Mouse (Mus musculus) stomach, postnatal 0 days (tissue): ENCODE data around the gene Lrmda. TPM values are rescaled to one million over a fixed set of nuclear protein-coding genes. Genes with fewer than 3 reads are reported as not detected.

Experiments used
- ATAC-seq: fragments of 200-750 bp; cut with Nextera tagmentation; 2 replicates; pipeline ENCODE4 v1.8.0; 2017; ENCODE audit not compliant: low FRiP score, low TSS enrichment
- DNase-seq: peaks from one replicate; pipeline ENCODE4 v3.0.0-alpha.2; 2016; ENCODE audit warnings: low spot score
- H3K27ac ChIP-seq: fragments of 300-500 bp; sonication (generic); replicated peaks from 2 replicates; pipeline ENCODE4 v1.5.1; 2014; ENCODE audit warnings: mild to moderate bottlenecking, control low read depth
- H3K27me3 ChIP-seq: fragments of 300-500 bp; sonication (generic); 2 replicates; pipeline ENCODE4 v1.6.1; 2014; ENCODE audit warnings: low read length; ENCODE audit not compliant: control insufficient read depth, insufficient read depth
- H3K36me3 ChIP-seq: fragments of 300-500 bp; sonication (generic); 2 replicates; pipeline ENCODE4 v1.6.1; 2014; ENCODE audit warnings: low read length, mixed read lengths; ENCODE audit not compliant: control insufficient read depth, insufficient read depth
- H3K4me1 ChIP-seq: fragments of 300-500 bp; sonication (generic); replicated peaks from 2 replicates; pipeline ENCODE4 v1.6.1; 2014; ENCODE audit warnings: antibody characterized with exemption; ENCODE audit not compliant: control insufficient read depth, insufficient read depth
- H3K4me2 ChIP-seq: fragments of 300-500 bp; sonication (generic); replicated peaks from 2 replicates; pipeline ENCODE4 v1.6.1; 2014; ENCODE audit warnings: low read depth, mild to moderate bottlenecking, control low read depth, moderate library complexity
- H3K4me3 ChIP-seq: fragments of 300-500 bp; sonication (generic); 2 replicates; pipeline ENCODE4 v1.5.1; 2014; ENCODE audit warnings: low read depth, low read length, control low read depth
- H3K9ac ChIP-seq: fragments of 300-500 bp; sonication (generic); 2 replicates; pipeline ENCODE4 v1.6.1; 2014; ENCODE audit warnings: mild to moderate bottlenecking, low read length, control low read depth, mixed read lengths
- H3K9me3 ChIP-seq: fragments of 300-500 bp; sonication (generic); 2 replicates; pipeline ENCODE4 v1.6.1; 2016; ENCODE audit warnings: low read length; ENCODE audit not compliant: control insufficient read depth
- CTCF ChIP-seq: IDR thresholded peaks from 2 replicates; pipeline ENCODE4 v1.5.1; 2016; ENCODE audit warnings: antibody characterized with exemption, low read depth, mild to moderate bottlenecking, moderate library complexity
- EP300 ChIP-seq: optimal IDR thresholded peaks from 2 replicates; pipeline ENCODE3; 2016; ENCODE audit warnings: antibody characterized with exemption
- WGBS: fragments of 180-500 bp; shearing (Covaris S2); extraction: QIAGEN DNeasy Blood & Tissue Kit; methylation state at CpG from one replicate; pipeline ENCODE4 v1.1.7; 2014; 5-methylcytosine and 5-hydroxymethylcytosine counted together
- polyA plus RNA-seq: library from polyadenylated mRNA; unstranded; fragments of >200 nt; fragmentation: Nextera tagmentation; extraction: Ambion mirVana; gene quantifications from 2 replicates; pipeline ENCODE4 v1.2.1, GENCODE M21; 2015

Lrmda gene
- polyA plus RNA-seq, 1 experiment from 2014 or later = 0.39 TPM

- Histone ChIP-seq H3K27ac (no peak overlapping the region), H3K27me3 (no peaks in the 10 kb centered on the region), H3K36me3 (no peaks in the 10 kb centered on the region), H3K4me3 (no peak overlapping the region), H3K4me1 (no peaks in the 10 kb centered on the region), H3K4me2 (no peak overlapping the region), H3K9me3 (no peaks in the 10 kb centered on the region; the same call in 1 of the 2 replicates), H3K9ac (no peak overlapping the region)
- 66% methylated on average over 4 of the region's 4 CpGs for WGBS
- TF ChIP-seq EP300 = no peak
- TF ChIP-seq CTCF = no peak
- ATAC-seq = peak; percentile 73
- DNase-seq = no peak
Measured at GRCm38 (mm10) chr14:22421668-22422067, 402.2 kb downstream of the Lrmda start.

- 87% methylated on average over 7 of the region's 7 CpGs for WGBS
Measured at GRCm38 (mm10) chr14:22425018-22425534, 405.6 kb downstream of the Lrmda start.

GRCm38 (mm10) chr14:22435441-22435840 lies 415.9 kb downstream of the Lrmda start:
- Histone ChIP-seq H3K36me3 (no peaks in the 10 kb centered on the region), H3K27me3 (no peaks in the 10 kb centered on the region), H3K27ac (no peak overlapping the region), H3K4me1 (no peaks in the 10 kb centered on the region), H3K9me3 (no peaks in the 10 kb centered on the region), H3K4me2 (no peak overlapping the region), H3K4me3 (no peak overlapping the region), H3K9ac (no peak overlapping the region)
- no peak for DNase-seq
- TF ChIP-seq CTCF (no peak), EP300 (no peak)
- 37% methylated on average over 3 of the region's 3 CpGs for WGBS
- no peak for ATAC-seq

More at GRCm38 (mm10) chr14:22425018-22425534, 405.6 kb downstream of the Lrmda start:
- Histone ChIP-seq H3K27ac (no peak overlapping the region), H3K9ac (no peak overlapping the region), H3K27me3 (no peaks in the 10 kb centered on the region), H3K9me3 (no peaks in the 10 kb centered on the region), H3K4me2 (no peak overlapping the region), H3K36me3 (no peaks in the 10 kb centered on the region), H3K4me3 (no peak overlapping the region), H3K4me1 (no peaks in the 10 kb centered on the region)
- DNase-seq = no peak
- ATAC-seq = no peak
- TF ChIP-seq EP300 = no peak

GRCm38 (mm10) chr14:22435860-22436377 lies 416.4 kb downstream of the Lrmda start:
- no peaks in the 10 kb centered on the region for H3K9me3 ChIP-seq
- H3K27ac ChIP-seq = no peak overlapping the region
- H3K27me3 ChIP-seq = no peaks in the 10 kb centered on the region
- TF ChIP-seq EP300 = no peak
- no peak for TF ChIP-seq CTCF
- no peak overlapping the region for H3K9ac ChIP-seq
- H3K4me2 ChIP-seq = no peak overlapping the region
- WGBS = 56% methylated on average over 4 of the region's 4 CpGs
- no peaks in the 10 kb centered on the region for H3K36me3 ChIP-seq
- no peak overlapping the region for H3K4me3 ChIP-seq
- no peaks in the 10 kb centered on the region for H3K4me1 ChIP-seq
- ATAC-seq (no peak), DNase-seq (no peak)

- WGBS = 54% methylated on average over 18 of the region's 18 CpGs
- TF ChIP-seq CTCF (no peak), EP300 (no peak)
- Histone ChIP-seq H3K4me3 (no peak overlapping the region), H3K9me3 (no peaks in the 10 kb centered on the region), H3K4me1 (peaks cover 3% of the 10 kb centered on the region; the same call in 1 of the 2 replicates), H3K9ac (no peak overlapping the region), H3K36me3 (no peaks in the 10 kb centered on the region), H3K27ac (no peak overlapping the region), H3K4me2 (no peak overlapping the region), H3K27me3 (no peaks in the 10 kb centered on the region)
- DNase-seq (no peak), ATAC-seq (no peak)
Measured at GRCm38 (mm10) chr14:22440341-22440999, 421.0 kb downstream of the Lrmda start.

GRCm38 (mm10) chr14:22441859-22442447 lies 422.4 kb downstream of the Lrmda start:
- peaks cover 3% of the 10 kb centered on the region; the same call in 1 of the 2 replicates for H3K4me1 ChIP-seq
- TF ChIP-seq CTCF (no peak), EP300 (no peak)
- ATAC-seq = no peak
- H3K4me2 ChIP-seq = no peak overlapping the region
- WGBS = 63% methylated on average over 5 of the region's 5 CpGs
- H3K36me3 ChIP-seq = no peaks in the 10 kb centered on the region
- H3K9me3 ChIP-seq = no peaks in the 10 kb centered on the region
- DNase-seq = no peak
- H3K27ac ChIP-seq = no peak overlapping the region
- H3K9ac ChIP-seq = no peak overlapping the region
- no peak overlapping the region for H3K4me3 ChIP-seq
- H3K27me3 ChIP-seq = no peaks in the 10 kb centered on the region
